Mouse (Mus musculus): ENCODE measurements around the gene Acap2. TPM values are rescaled to one million over a fixed set of nuclear protein-coding genes. Genes with fewer than 3 reads are reported as not detected.

Acap2 gene
- polyA plus RNA-seq, 1 experiment from 2014 or later = 11.1 TPM

DNA sequence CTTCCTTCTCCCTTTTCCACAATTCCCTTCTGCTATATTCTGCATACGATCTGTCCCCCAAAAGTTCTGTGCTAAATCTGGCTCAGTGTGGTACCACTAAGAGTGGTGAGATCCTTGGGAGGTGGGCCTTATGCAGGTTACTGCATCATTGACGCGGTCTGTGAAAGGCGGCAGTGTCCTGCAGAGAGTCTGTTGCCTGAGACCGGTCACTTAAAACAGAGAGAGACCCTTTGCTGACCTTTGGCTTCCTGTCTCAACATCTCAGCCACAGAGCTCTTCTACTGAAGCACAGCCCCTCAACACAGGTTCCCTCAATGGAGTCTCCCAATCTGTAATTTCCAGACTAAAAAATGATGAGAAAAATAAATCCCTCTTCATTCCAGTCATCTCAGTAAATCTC is 76.1 kb downstream of the Acap2 start:
- Histone ChIP-seq H3K27me3 (replicated peaks) (no peaks in the 10 kb centered on the region), H3K4me3 (no peak overlapping the region), H3K4me1 (no peaks in the 10 kb centered on the region), H3K36me3 (peaks cover 32% of the 10 kb centered on the region), H3K9me3 (replicated peaks) (no peaks in the 10 kb centered on the region), H3K4me2 (no peak overlapping the region), H3K9ac (no peak overlapping the region), H3K27ac (no peak overlapping the region)
- 82% methylated on average over 5 of the region's 5 CpGs for WGBS (ENCODE audit: insufficient replicate concordance)
- no peak for ATAC-seq

DNA sequence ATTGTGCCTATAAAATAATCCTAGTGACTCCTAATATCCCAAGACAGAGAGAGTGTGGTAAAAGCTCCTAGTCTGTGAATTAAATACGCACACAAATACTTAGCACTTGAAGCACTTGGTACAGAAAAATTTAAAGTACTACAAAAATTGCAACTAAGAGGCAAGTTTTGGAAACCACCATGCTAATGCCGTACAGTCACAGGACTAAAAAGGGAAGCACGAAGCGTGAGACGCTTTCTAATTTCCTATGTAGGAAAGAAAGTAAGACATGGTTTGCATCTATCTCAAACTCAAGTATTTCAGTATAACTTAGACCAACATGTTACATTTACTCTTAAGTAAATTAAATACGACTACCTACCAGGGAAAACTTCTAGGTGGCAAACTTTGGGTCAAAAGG is 79.4 kb downstream of the Acap2 start:
- 86% methylated on average over 6 of the region's 6 CpGs for WGBS (ENCODE audit: insufficient replicate concordance)
- no peaks in the 10 kb centered on the region for H3K9me3 ChIP-seq (replicated peaks)

DNA sequence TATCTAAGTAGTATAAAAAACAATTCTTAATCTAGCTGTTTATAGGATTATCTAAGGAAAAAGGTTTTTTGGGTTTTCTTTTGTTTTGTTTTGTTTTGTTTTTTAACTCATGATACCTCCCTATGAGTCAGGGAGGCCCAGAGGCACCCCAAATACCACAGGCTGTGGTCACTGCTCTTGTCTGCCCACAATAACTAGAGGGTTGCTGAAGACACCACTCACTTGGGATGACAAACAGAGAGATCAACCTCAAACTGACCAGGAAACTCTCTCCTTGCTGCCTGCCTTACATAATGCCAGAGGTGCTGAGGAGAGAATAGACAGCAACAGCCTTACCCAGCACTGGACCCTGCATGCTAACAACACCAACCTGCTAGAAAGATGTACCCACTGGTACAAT is 87.4 kb downstream of the Acap2 start:
- Histone ChIP-seq H3K4me3 (no peak overlapping the region), H3K4me2 (no peak overlapping the region), H3K4me1 (no peaks in the 10 kb centered on the region), H3K27me3 (replicated peaks) (no peaks in the 10 kb centered on the region), H3K9ac (no peak overlapping the region), H3K36me3 (peaks cover 64% of the 10 kb centered on the region), H3K27ac (no peak overlapping the region), H3K9me3 (replicated peaks) (no peaks in the 10 kb centered on the region; the same call in 1 of the 2 replicates)
- ATAC-seq = no peak

More for the DNA sequence above, 79.4 kb downstream of the Acap2 start:
- H3K4me3 ChIP-seq = no peak overlapping the region
- H3K27me3 ChIP-seq (replicated peaks) = no peaks in the 10 kb centered on the region
- H3K4me1 ChIP-seq = no peaks in the 10 kb centered on the region
- ATAC-seq = no peak
- no peak overlapping the region for H3K4me2 ChIP-seq
- no peak overlapping the region for H3K9ac ChIP-seq
- H3K36me3 ChIP-seq = peaks cover 48% of the 10 kb centered on the region
- H3K27ac ChIP-seq = no peak overlapping the region

DNA sequence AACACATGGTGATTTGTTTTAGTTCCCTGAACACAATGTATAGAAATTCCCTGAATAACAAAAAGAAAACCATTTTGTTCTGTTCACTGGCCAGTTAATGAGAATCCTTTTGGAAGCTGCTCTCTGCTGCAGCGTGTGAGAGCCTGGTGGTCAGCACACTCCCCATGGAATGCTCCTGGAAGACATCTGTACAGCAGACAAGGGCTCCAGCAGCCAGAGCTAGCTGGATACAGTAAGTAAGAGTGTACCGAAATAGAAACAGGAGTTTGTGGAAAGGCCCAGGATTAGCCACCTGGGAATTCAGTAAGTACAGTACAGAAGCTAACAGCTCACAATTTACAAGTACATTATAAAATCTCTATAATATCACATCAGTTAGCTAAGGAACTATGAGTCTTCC is 99.7 kb downstream of the Acap2 start:
- no peak for ATAC-seq
- 86% methylated on average over 2 of the region's 2 CpGs for WGBS (ENCODE audit: insufficient replicate concordance)

DNA sequence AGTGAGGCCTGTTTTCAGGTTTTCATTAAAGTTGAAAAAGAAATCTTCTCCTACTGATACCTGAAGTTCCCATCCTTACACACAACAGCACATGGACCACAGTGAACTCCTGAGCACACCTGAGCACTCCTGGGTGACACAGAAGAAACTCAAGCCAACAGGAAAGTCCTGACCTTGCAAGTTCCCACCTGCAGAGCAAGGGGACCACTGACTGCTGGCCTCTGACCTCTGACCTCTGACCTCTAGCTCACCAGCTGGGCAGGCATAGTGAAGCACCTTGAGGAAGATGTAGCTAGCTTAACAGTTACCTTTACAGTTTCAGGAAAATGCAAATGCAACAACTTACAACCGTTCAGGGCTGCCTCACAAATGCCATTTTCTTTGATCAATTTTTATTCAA is 101.1 kb downstream of the Acap2 start:
- Histone ChIP-seq H3K9me3 (replicated peaks) (no peaks in the 10 kb centered on the region), H3K4me2 (no peak overlapping the region), H3K4me1 (no peaks in the 10 kb centered on the region), H3K9ac (no peak overlapping the region), H3K4me3 (no peak overlapping the region), H3K27me3 (replicated peaks) (no peaks in the 10 kb centered on the region), H3K27ac (no peak overlapping the region), H3K36me3 (peaks cover 46% of the 10 kb centered on the region)
- WGBS (ENCODE audit: insufficient replicate concordance) = 81% methylated on average over 1 of the region's 1 CpGs
- no peak for ATAC-seq

More for the DNA sequence above, 99.7 kb downstream of the Acap2 start:
- Histone ChIP-seq H3K9ac (no peak overlapping the region), H3K4me2 (no peak overlapping the region), H3K4me3 (no peak overlapping the region), H3K9me3 (replicated peaks) (no peaks in the 10 kb centered on the region), H3K27ac (no peak overlapping the region), H3K27me3 (replicated peaks) (no peaks in the 10 kb centered on the region), H3K36me3 (peaks cover 46% of the 10 kb centered on the region), H3K4me1 (no peaks in the 10 kb centered on the region)

DNA sequence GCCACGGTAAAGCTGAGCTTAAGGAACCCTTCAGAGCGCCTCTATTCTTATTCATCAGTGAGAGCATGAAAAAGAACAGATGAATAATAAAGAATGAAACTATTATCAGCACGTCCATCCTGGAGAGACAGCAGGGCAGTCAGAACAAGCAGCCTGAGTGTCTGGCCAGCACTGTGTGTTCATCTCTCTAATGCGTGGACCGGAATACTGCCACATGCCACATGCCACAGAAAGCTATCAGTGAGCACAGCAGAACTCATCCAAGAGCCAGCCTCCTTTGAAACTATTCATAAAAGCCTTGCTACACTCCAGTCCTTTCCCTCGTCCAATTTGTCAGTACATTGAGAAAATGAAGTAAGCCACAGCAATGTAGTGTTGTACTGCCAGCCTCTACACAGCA is 107.0 kb downstream of the Acap2 start:
- H3K4me3 ChIP-seq = no peak overlapping the region
- peaks cover 18% of the 10 kb centered on the region for H3K36me3 ChIP-seq
- no peak overlapping the region for H3K27ac ChIP-seq
- H3K9me3 ChIP-seq (replicated peaks) = no peaks in the 10 kb centered on the region
- no peak overlapping the region for H3K9ac ChIP-seq
- ATAC-seq = no peak
- H3K4me2 ChIP-seq = no peak overlapping the region
- H3K4me1 ChIP-seq = no peaks in the 10 kb centered on the region
- 67% methylated on average over 6 of the region's 6 CpGs for WGBS (ENCODE audit: insufficient replicate concordance)
- no peaks in the 10 kb centered on the region for H3K27me3 ChIP-seq (replicated peaks)

DNA sequence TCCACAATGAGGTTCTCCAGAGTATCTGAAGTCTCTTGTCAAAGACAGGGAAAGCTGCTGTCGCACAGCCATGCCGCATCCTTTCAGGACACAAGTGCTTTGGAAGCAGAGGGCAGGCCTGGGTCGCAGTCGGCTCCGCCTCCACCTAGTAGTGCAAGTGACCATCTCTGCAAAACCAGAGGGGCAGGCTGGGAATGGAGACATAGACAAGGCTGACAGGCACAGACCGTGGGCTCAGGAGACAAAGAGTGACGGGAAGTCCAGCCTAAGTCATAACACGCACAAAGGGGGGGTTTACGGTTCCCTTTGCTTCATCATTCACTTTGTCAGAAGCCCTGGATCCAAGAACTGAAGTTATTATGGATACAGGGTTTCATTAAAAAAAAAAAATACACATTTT is 107.9 kb downstream of the Acap2 start:
- Histone ChIP-seq H3K4me2 (no peak overlapping the region), H3K27me3 (replicated peaks) (no peaks in the 10 kb centered on the region), H3K4me3 (no peak overlapping the region), H3K9me3 (replicated peaks) (no peaks in the 10 kb centered on the region), H3K4me1 (no peaks in the 10 kb centered on the region), H3K27ac (no peak overlapping the region), H3K36me3 (peaks cover 16% of the 10 kb centered on the region), H3K9ac (no peak overlapping the region)
- 85% methylated on average over 9 of the region's 9 CpGs for WGBS (ENCODE audit: insufficient replicate concordance)
- ATAC-seq = no peak

DNA sequence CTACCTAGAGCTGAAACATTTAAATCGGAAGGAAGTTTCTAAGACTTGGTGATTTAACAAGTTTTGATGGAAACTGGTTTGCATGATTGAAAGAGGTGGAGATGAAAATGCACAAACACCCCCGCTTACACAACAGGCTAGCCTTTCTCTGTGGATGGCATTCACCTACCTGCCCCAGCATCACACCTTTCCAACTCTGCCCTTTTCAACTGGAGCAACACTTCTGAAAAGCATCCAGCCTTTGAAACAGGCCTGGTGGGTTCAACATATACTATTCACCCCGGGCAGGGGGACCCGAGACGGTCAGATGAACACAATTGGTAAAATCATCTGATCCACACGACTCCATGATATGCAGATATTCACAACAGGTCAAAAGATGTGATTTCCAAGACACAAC is 119.2 kb downstream of the Acap2 start:
- H3K36me3 ChIP-seq = peaks cover 9% of the 10 kb centered on the region; the same call in 1 of the 2 replicates
- no peak overlapping the region for H3K9ac ChIP-seq
- no peak for ATAC-seq
- H3K4me1 ChIP-seq = peaks cover 25% of the 10 kb centered on the region
- no peaks in the 10 kb centered on the region for H3K9me3 ChIP-seq (replicated peaks)
- H3K4me3 ChIP-seq = no peak overlapping the region
- H3K27ac ChIP-seq = no peak overlapping the region
- H3K4me2 ChIP-seq = peak overlapping the region; percentile 99
- 66% methylated on average over 6 of the region's 6 CpGs for WGBS (ENCODE audit: insufficient replicate concordance)
- H3K27me3 ChIP-seq (replicated peaks) = no peaks in the 10 kb centered on the region

DNA sequence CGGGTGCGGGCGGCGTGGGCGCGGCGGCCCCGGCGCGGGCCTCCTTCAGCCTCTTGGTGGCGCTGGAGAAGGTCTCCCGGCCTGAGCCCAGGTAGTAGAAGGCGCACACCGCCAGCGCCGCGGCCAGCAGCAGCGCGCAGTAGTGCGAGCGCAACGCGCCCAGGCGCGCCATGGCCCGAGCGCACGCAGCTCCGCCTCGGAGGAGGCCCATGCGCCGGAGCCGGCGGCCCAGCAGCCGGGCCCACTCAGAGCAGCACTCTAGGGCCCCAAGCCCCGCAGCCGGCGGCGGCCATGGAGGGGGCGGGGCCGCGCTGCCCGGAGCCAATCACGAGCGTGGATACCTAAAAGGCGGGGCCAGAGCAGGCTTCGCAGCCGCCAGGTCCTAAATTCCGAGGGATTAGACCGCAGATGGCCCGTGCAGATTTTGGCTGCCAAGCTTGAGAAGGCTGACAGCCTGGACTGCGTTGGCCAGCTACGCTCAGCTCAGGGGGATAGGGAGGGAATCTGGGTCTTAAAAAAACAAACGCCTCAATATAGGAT is 119.8 kb downstream of the Acap2 start, which contains the start of gene Xxylt1:
TSS of gene Xxylt1 (minus strand) at position 308 of the 540 bp plus-strand sequence.
- peaks cover 9% of the 10 kb centered on the region; the same call in 1 of the 2 replicates for H3K36me3 ChIP-seq
- WGBS (ENCODE audit: insufficient replicate concordance) = under 1% methylated on average over 45 of the region's 54 CpGs
- no peaks in the 10 kb centered on the region for H3K9me3 ChIP-seq (replicated peaks)
- ATAC-seq = peak; percentile 96
- no peaks in the 10 kb centered on the region for H3K27me3 ChIP-seq (replicated peaks)
- H3K4me2 ChIP-seq = peak within 1 kb of the TSS; percentile 99
- H3K4me1 ChIP-seq = peaks cover 25% of the 10 kb centered on the region
- peak within 1 kb of the TSS; percentile 77 for H3K27ac ChIP-seq
- H3K4me3 ChIP-seq = peak within 1 kb of the TSS; percentile 75
- H3K9ac ChIP-seq = peak within 1 kb of the TSS; percentile 76

DNA sequence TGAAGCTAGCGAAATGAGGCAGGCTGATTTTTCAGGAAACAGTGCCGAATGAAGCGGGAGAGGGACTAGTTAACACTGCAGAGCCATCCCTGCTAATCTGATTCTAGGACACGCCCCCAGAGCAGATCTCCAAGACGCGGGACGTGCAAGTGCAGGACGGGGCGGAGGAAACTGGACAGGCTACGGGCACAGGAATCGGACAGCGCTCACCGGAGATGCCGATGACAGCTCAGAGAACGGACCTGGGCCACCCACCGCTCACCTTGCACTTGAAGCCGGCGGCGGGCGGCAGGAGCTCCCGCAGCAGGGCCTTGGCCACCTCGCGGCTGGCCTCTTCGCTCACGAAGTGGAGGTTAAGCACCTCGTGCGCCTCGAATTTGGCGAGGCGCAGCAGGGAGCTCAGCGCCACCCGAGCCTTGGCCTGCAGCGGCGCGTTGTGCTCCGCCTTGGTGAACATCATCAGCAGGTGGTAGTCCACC is 120.4 kb downstream of the Acap2 start:
- peak; percentile 65 for ATAC-seq

DNA sequence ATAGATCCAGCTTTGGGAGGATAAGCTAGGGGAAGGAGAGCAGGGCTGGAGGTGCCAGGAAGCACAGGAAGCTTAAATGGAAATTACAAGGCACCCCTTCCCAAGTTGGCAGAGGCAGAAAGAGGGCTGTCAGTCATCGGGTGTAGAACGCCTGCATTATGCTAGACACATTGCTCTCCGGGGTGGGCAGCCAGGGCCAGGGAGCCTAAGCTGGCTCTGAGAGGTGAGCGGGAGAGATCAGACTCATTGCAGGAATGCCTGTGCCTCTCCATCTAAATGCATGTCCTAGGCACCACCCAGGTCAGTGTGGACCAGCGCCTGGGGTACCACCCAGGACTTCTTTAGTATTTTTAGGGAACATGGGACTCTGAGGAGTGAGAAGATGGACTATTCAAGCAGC is 123.6 kb downstream of the Acap2 start:
- ATAC-seq = no peak
- H3K36me3 ChIP-seq = peaks cover 9% of the 10 kb centered on the region; the same call in 1 of the 2 replicates
- no peaks in the 10 kb centered on the region for H3K9me3 ChIP-seq (replicated peaks)
- H3K27me3 ChIP-seq (replicated peaks) = no peaks in the 10 kb centered on the region
- 78% methylated on average over 5 of the region's 5 CpGs for WGBS (ENCODE audit: insufficient replicate concordance)
- H3K4me2 ChIP-seq = no peak overlapping the region
- H3K9ac ChIP-seq = no peak overlapping the region
- peaks cover 25% of the 10 kb centered on the region for H3K4me1 ChIP-seq
- no peak overlapping the region for H3K27ac ChIP-seq
- H3K4me3 ChIP-seq = no peak overlapping the region

More for the DNA sequence above, 120.4 kb downstream of the Acap2 start:
- no peaks in the 10 kb centered on the region for H3K27me3 ChIP-seq (replicated peaks)
- 2% methylated on average over 36 of the region's 36 CpGs for WGBS (ENCODE audit: insufficient replicate concordance)
- H3K4me1 ChIP-seq = peaks cover 25% of the 10 kb centered on the region
- H3K9me3 ChIP-seq (replicated peaks) = no peaks in the 10 kb centered on the region
- H3K4me3 ChIP-seq = peak overlapping the region; percentile 75
- peaks cover 9% of the 10 kb centered on the region; the same call in 1 of the 2 replicates for H3K36me3 ChIP-seq
- H3K27ac ChIP-seq = peak overlapping the region; percentile 77
- H3K9ac ChIP-seq = peak overlapping the region; percentile 76
- H3K4me2 ChIP-seq = peak overlapping the region; percentile 99

DNA sequence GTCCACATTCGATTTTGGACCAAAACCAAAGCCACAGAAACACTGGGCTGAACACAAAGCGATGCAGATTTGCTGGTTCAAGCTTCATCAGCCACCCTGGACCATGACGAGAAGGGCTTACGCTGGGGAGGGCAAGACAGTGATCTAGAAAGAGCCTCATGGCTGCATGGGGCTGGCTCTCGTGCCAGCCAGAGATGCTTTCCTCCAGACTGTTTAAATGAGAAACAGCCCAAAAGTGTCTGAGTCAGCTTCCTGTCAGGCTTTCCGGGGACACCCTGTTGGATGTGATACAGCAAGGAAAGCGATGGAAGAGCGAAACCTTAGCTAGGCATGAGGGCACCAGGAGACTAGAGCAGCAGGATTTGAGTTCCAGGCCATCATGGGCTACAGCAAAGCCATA is 124.6 kb downstream of the Acap2 start:
- Histone ChIP-seq H3K27ac (no peak overlapping the region), H3K36me3 (peaks cover 9% of the 10 kb centered on the region; the same call in 1 of the 2 replicates), H3K9me3 (replicated peaks) (no peaks in the 10 kb centered on the region), H3K9ac (no peak overlapping the region), H3K4me1 (peaks cover 20% of the 10 kb centered on the region), H3K4me2 (no peak overlapping the region), H3K4me3 (no peak overlapping the region), H3K27me3 (replicated peaks) (no peaks in the 10 kb centered on the region)
- WGBS (ENCODE audit: insufficient replicate concordance) = 75% methylated on average over 8 of the region's 8 CpGs
- no peak for ATAC-seq

Data from liver, embryonic 12.5 days (tissue).